In genomic region chr3:97215526-97215925, GRCm38 (mm10) we compare ENCODE assay signal across 21 mouse cellular contexts.
"Had no signal": no experiment of that assay in that cellular context is flagged by ENCODE, and none has a peak within 500 bp of the region (broad histone marks: within the 10 kb centered on the region; RNA-seq: fewer than 3 reads in every experiment).

No protein-coding gene starts in this region.

- H3K4me3 ChIP-seq: liver, embryonic 13.5 days; liver, embryonic 15.5 days; megakaryocyte, embryonic 14.5 days; midbrain, embryonic 12.5 days; myocyte; neural tube, embryonic 13.5 days; neural tube, embryonic 15.5 days had no signal

- H3K9ac ChIP-seq: liver, embryonic 13.5 days; liver, embryonic 15.5 days; liver, postnatal 0 days; lung, embryonic 14.5 days; midbrain, embryonic 12.5 days; neural tube, embryonic 13.5 days; neural tube, embryonic 15.5 days had no signal

- H3K27ac ChIP-seq: liver, embryonic 13.5 days; liver, embryonic 15.5 days; macrophage; midbrain, embryonic 12.5 days; neural tube, embryonic 15.5 days had no signal

- ATAC-seq: liver, postnatal 0 days had no signal

- DNase-seq: liver, embryonic 13.5 days; liver, postnatal 0 days; lung, embryonic 14.5 days; lung, postnatal 10 days; midbrain, embryonic 14.5 days; retina, postnatal 1 day; right cerebral cortex, adult 18-20 months; right cerebral cortex, postnatal 25 days; right cerebral cortex, postnatal 4 days; spleen, adult 18-20 months; thymus, adult 18-20 months; thymus, postnatal 14 days; thymus, postnatal 36 days had no signal

- H3K9me3 ChIP-seq: liver, embryonic 13.5 days; liver, embryonic 15.5 days; megakaryocyte, embryonic 14.5 days; midbrain, embryonic 12.5 days; neural tube, embryonic 13.5 days; neural tube, embryonic 15.5 days had no signal

- H3K4me1 ChIP-seq: liver, embryonic 13.5 days; liver, embryonic 15.5 days; midbrain, embryonic 12.5 days had no signal

- H3K4me2 ChIP-seq: liver, embryonic 11.5 days; liver, embryonic 13.5 days; liver, embryonic 15.5 days; lung, embryonic 14.5 days; midbrain, embryonic 12.5 days; neural tube, embryonic 13.5 days; neural tube, embryonic 15.5 days had no signal

- H3K27me3 ChIP-seq: liver, embryonic 13.5 days; liver, embryonic 15.5 days; megakaryocyte, embryonic 14.5 days; midbrain, embryonic 12.5 days; neural tube, embryonic 13.5 days; neural tube, embryonic 15.5 days had no signal
